ENCODE assay signal across 7 mouse cellular contexts in genomic region chr11:81966626-81967289, GRCm38 (mm10). TPM values are rescaled to one million over a fixed set of nuclear protein-coding genes. Genes with fewer than 3 reads are reported as not detected.
A peak's percentile ranks its signal among the peaks of the same experiment; 100 is the strongest.
DNase-seq lines count a peak whose midpoint lies in the region; ATAC-seq lines count a peak whose summit lies in the region.

No protein-coding gene starts in this region.

- 8% methylated on average over 15 of the region's 15 CpGs for WGBS in neural tube, embryonic 13.5 days

- no peaks in the 10 kb centered on the region for H3K36me3 ChIP-seq in neural tube, embryonic 13.5 days

- ATAC-seq in neural tube, embryonic 13.5 days (ENCODE audit: low read depth): 0 out of 2 replicates have a peak, but pooled peaks have one; percentile 19

- peak overlapping the region; percentile 50; the same call in 1 of the 2 replicates for H3K9ac ChIP-seq in neural tube, embryonic 13.5 days

- peaks cover 48% of the 10 kb centered on the region for H3K27me3 ChIP-seq in neural tube, embryonic 13.5 days

- no peaks in the 10 kb centered on the region for H3K9me3 ChIP-seq in neural tube, embryonic 13.5 days

- no peak overlapping the region for H3K27ac ChIP-seq in neural tube, embryonic 13.5 days (replicated peaks)

- peak overlapping the region; percentile 8 for H3K4me3 ChIP-seq in neural tube, embryonic 13.5 days

- H3K4me2 ChIP-seq in neural tube, embryonic 13.5 days: peak overlapping the region; percentile 66

- H3K4me1 ChIP-seq in neural tube, embryonic 13.5 days (replicated peaks): peaks cover 35% of the 10 kb centered on the region

- peak; percentile 62 for DNase-seq in 3T3-L1 (ENCODE audit: low read depth, low spot score)
- peak; percentile 7 for DNase-seq in 416B (ENCODE audit: low read depth)
- peak; percentile 56 for DNase-seq in embryo, embryonic 11.5 days (ENCODE audit: low read depth, low spot score)
- DNase-seq in kidney, postnatal 4 days: peak; percentile 76 to 80
- no peak for DNase-seq in B cell, adult 2 months
- no peak for DNase-seq in cerebellum, adult 9-10 months

RNA-seq across cellular contexts. Expression of gene Asic2, which starts 1.5 kb away (rescaled TPM):
- polyA plus RNA-seq in neural tube, embryonic 13.5 days (2015; fragmentation: Nextera tagmentation; extraction: Ambion mirVana): 8.6 and 9.1 TPM in 2 replicates

Comparison
In these comparisons a context has a peak if more than half of its experiments do, and no peak if none do; other contexts are left out.
1. DNase-seq: peak in 3T3-L1 (single experiment), 416B (single experiment), embryo, embryonic 11.5 days (single experiment) and kidney, postnatal 4 days (2 of 2); none in B cell, adult 2 months (0 of 2) and cerebellum, adult 9-10 months (single experiment).